Mouse (Mus musculus): Measurements from ENCODE around the gene Gm9044.
"Not testable (repeated sequence)": the region's sequence is repeated elsewhere in the genome, so short reads cannot be mapped to it uniquely, and the experiment has no call there.

Gene Gm9044

DNA sequence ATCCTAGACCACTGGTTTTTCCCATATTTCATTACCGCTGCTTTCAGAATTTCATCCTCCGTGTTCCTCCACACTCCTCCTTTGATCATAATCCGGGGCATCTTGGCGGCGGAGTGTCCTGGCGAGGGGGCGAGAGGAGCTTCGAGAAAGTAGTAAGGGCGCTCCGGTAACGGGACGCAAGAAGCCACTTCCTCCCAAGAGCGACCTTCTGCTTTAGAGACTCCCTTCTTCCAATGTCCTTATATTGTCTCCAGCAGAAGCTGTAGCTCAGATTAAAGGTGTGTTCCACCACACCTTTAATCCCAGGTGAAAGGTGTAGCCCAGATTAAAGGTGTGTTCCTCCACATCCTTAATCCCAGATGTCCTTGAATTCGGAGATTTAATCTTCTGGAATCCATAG lies at the start of gene Gm9044:
Gene Gm9044 (minus strand): TSS at position 101 of the 400 bp plus-strand sequence.
- not testable (repeated sequence) for DNase-seq (ENCODE audit: low spot score)

DNA sequence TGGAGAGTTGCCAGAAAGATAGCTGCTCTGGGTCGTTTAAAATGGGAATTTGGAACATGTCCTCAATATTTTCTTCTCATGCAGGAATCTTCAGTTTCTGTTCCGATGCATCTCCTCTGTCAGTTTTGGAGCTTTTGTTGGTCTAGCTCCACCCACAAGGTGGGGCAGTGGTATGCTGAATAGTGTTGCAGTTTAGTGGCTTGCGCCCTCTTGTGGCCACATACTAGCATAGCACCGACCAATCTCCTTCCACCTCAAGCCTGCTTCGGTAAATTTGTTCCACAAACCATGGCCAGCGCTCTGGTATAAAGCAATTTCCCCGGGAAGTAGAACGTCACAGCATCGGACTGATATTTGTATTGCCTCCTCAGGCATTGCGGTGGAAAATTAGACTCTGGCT lies 38.2 kb upstream of the Gm9044 start:
- DNase-seq (ENCODE audit: low spot score): peak; percentile 76

GRCm38 (mm10) chr10:118369518-118369917 lies 37.3 kb upstream of the Gm9044 start:
- no peak for DNase-seq (ENCODE audit: low spot score)

DNA sequence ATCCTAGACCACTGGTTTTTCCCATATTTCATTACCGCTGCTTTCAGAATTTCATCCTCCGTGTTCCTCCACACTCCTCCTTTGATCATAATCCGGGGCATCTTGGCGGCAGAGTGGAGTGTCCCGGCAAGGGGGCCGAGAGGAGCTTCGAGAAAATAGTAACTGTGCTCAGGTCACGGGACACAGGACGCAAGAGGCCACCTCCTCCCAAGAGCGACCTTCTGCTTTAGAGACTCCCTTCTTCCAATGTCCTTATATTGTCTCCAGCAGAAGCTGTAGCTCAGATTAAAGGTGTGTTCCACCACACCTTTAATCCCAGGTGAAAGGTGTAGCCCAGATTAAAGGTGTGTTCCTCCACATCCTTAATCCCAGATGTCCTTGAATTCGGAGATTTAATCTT lies 21.8 kb upstream of the Gm9044 start, which contains the start of gene Gm9049:
Gene Gm9049 (minus strand): TSS at position 101 of the 400 bp plus-strand sequence.
- DNase-seq (ENCODE audit: low spot score): not testable (repeated sequence)

- not testable (repeated sequence) for DNase-seq (ENCODE audit: low spot score)
Measured at GRCm38 (mm10) chr10:118348579-118348978, 16.4 kb upstream of the Gm9044 start, which contains the start of gene Gm9048. Gene Gm9048 (minus strand): TSS chr10:118348679.

DNA sequence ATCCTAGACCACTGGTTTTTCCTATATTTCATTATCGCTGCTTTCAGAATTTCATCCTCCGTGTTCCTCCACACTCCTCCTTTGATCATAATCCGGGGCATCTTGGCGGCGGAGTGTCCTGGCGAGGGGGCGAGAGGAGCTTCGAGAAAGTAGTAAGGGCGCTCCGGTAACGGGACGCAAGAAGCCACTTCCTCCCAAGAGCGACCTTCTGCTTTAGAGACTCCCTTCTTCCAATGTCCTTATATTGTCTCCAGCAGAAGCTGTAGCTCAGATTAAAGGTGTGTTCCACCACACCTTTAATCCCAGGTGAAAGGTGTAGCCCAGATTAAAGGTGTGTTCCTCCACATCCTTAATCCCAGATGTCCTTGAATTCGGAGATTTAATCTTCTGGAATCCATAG lies 10.9 kb upstream of the Gm9044 start, which contains the start of gene Gm9046:
Gene Gm9046 (minus strand): TSS at position 101 of the 400 bp plus-strand sequence.
- not testable (repeated sequence) for DNase-seq (ENCODE audit: low spot score)

GRCm38 (mm10) chr10:118337731-118338130 lies 5.5 kb upstream of the Gm9044 start, which contains the start of gene Gm9045:
Gene Gm9045 (minus strand): TSS chr10:118337831.
- DNase-seq (ENCODE audit: low spot score): not testable (repeated sequence)

DNA sequence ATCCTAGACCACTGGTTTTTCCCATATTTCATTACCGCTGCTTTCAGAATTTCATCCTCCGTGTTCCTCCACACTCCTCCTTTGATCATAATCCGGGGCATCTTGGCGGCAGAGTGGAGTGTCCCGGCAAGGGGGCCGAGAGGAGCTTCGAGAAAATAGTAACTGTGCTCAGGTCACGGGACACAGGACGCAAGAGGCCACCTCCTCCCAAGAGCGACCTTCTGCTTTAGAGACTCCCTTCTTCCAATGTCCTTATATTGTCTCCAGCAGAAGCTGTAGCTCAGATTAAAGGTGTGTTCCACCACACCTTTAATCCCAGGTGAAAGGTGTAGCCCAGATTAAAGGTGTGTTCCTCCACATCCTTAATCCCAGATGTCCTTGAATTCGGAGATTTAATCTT lies 5.3 kb downstream of the Gm9044 start, which contains the start of gene Gm9040:
Gene Gm9040 (minus strand): TSS at position 101 of the 400 bp plus-strand sequence.
- DNase-seq (ENCODE audit: low spot score): not testable (repeated sequence)

DNA sequence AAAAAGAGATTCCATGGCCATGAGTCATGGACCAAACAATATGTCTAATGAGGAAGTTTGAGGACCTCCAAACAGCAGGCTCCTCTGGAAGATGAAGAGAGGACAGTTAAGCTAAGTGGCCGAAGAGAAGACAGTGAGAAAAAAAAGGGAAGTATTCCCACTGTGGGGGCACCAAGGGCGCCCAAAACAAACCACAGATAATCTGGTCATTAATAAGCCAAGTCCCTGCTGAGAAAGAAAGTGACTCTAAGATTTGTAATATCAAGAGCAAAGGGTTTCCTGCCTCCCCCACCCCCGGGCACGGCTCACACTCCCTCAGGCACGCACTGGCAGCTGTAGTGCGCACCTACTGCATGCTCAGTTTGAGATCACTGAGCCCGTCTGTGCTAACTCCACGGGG lies 13.2 kb downstream of the Gm9044 start:
- no peak for DNase-seq (ENCODE audit: low spot score)

- not testable (repeated sequence) for DNase-seq (ENCODE audit: low spot score)
Measured at GRCm38 (mm10) chr10:118302133-118302532, 30.1 kb downstream of the Gm9044 start.

DNA sequence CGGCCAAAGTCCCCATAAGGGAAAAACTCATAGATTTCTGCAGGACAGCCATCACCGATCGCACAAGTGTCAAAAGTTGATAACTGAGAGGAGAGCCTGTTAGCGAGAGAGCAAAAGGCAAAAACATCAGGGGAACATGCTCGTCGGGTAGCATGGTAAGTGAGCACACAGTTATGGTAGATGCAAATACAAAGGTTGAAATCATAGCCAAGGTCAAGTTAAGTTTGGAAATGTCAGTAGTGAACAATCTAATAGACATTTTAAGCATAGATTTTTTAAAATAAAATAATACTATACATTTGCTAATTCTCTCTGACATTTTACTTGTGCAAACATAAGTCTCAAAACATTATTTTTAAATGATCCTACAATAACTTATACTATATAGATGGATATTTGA lies 37.3 kb downstream of the Gm9044 start, which contains the start of gene Iltifb:
Gene Iltifb (minus strand): TSS at position 101 of the 400 bp plus-strand sequence.
- no peak for DNase-seq (ENCODE audit: low spot score)

DNA sequence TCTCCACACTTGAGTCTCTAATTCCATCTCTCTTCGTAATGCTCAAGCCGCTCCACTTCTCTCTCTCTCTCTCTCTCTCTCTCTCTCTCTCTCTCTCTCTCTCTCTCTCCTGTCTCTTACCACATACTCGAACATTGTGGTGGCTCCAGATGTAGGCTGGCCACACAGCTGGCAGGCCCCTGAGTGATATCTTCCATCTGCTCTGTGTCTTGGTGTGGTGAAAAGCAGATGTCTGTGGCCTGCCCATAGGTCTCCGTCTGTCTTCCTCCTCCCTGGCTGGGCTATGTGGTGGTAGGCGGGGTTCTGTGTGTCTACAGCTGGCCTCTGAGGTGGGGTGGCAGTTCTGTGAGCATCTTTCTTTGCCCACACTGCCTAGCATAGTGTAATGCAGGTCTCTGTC lies 49.2 kb downstream of the Gm9044 start:
- not testable (repeated sequence) for DNase-seq (ENCODE audit: low spot score)

- DNase-seq (ENCODE audit: low spot score): not testable (repeated sequence)
Measured at GRCm38 (mm10) chr10:118282565-118282964, 49.6 kb downstream of the Gm9044 start.

Data from urinary bladder, postnatal 14 days (tissue).